Mouse (Mus musculus) lung, postnatal 0 days (tissue): ENCODE results near the gene Umps.

Experiments used
- CTCF ChIP-seq: IDR thresholded peaks from 2 replicates; pipeline ENCODE4 v1.5.1; 2016; ENCODE audit warnings: antibody characterized with exemption, mild to moderate bottlenecking
- EP300 ChIP-seq: IDR thresholded peaks from 2 replicates; pipeline ENCODE4 v1.6.1; 2016; ENCODE audit warnings: antibody characterized with exemption, mild to moderate bottlenecking, control low read depth

- TF ChIP-seq CTCF (no peak), EP300 (no peak)
Measured at GRCm38 (mm10) chr16:33983712-33984111, 16.9 kb upstream of the Umps start.
